Mouse (Mus musculus) ES-Bruce4 (cell line): ENCODE results near the gene Amigo1.

Experiments used
- CTCF ChIP-seq: IDR thresholded peaks from one replicate; pipeline ENCODE4 v1.8.1; 2011; ENCODE audit warnings: low read depth, low read length
- EP300 ChIP-seq: IDR thresholded peaks from 2 replicates; pipeline ENCODE4 v1.6.1; 2011; ENCODE audit warnings: low read depth, low read length; ENCODE audit not compliant: insufficient read depth
- POLR2A ChIP-seq: IDR thresholded peaks from one replicate; pipeline ENCODE4 v1.8.1; 2011; ENCODE audit warnings: low read length; ENCODE audit not compliant: insufficient read depth

GRCm38 (mm10) chr3:108188716-108189490 lies 2.8 kb downstream of the Amigo1 start:
- TF ChIP-seq CTCF, result no peak
- no peak for TF ChIP-seq POLR2A
- TF ChIP-seq EP300, result no peak
